Mouse (Mus musculus): ENCODE measurements around the gene Bola2.

Gene Bola2

GRCm38 (mm10) chr7:126695210-126695611, at the start of gene Bola2:
Gene Bola2, plus strand, starts transcription at chr7:126695401.
- no peak for DNase-seq (ENCODE audit: extremely low read depth, low read depth, low spot score)

DNA sequence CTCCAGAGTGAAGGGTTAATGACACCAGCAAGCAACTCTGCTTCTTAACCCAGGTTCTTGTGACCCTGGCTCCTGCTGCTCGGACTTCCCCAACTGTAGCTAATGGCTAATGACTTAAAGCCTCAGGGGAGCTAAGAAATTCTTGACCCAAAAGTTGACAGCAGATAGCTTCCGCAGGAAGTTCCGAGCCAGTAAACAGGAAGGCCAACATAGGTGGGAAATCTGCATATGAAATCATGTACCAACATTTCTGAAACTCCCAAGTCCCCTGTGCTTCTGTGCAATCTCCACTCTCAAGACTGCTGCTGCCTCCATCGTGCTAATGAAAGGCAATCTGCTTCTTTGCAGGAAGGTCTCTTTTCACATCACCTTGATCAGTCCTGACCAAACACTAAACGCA, 49.5 kb upstream of the Bola2 start:
- DNase-seq (ENCODE audit: extremely low read depth, low read depth, low spot score) = no peak

- no peak for DNase-seq (ENCODE audit: extremely low read depth, low read depth, low spot score)
Observed at GRCm38 (mm10) chr7:126648486-126648885, 46.7 kb upstream of the Bola2 start.

- no peak for DNase-seq (ENCODE audit: extremely low read depth, low read depth, low spot score)
Observed at GRCm38 (mm10) chr7:126649231-126650051, 45.8 kb upstream of the Bola2 start, which contains the start of gene Sgf29. Gene Sgf29, plus strand, starts transcription at chr7:126649309.

- DNase-seq (ENCODE audit: extremely low read depth, low read depth, low spot score) = no peak
Observed at GRCm38 (mm10) chr7:126650852-126651251, 44.3 kb upstream of the Bola2 start.

DNA sequence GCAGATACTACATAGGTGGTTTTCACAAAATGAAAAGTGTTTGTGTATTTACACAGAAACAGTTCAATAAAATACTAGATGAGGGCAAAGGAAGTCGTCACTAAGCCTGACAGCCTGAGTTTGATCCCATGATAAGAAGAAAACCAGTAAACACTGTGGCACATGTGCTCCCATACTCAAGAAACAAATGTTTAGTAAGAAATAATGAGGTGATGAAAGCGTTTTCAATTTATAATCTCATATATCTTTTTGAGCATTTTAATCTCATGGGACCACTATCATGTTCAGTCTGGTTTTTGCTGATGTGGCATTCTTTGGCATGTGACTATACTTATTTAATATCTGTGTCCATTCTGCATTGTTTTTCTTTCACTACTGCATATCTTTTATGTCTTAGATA, 41.2 kb upstream of the Bola2 start:
- no peak for DNase-seq (ENCODE audit: extremely low read depth, low read depth, low spot score)

- DNase-seq (ENCODE audit: extremely low read depth, low read depth, low spot score) = no peak
Observed at GRCm38 (mm10) chr7:126655695-126656094, 39.5 kb upstream of the Bola2 start.

GRCm38 (mm10) chr7:126657522-126657921, 37.7 kb upstream of the Bola2 start:
- DNase-seq (ENCODE audit: extremely low read depth, low read depth, low spot score) = no peak

DNA sequence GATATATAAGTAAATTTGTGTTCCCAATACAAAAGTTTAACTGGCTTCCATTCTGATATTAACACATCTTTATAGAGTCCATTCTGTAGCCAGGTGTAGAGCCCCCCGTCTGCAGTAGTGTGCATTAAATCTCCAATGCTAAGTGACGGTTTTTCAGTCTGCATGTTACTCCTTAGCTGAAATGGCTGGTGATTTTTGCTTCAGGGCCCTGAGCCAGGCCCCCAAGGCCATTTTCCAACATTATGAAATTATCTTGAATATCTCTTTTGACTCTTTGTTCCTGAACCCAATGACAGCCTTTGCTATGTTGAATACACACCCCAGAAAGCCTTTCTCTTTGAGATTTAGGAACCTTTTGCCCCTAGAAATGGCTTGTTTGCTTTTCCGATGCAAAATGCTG, 35.4 kb upstream of the Bola2 start:
- no peak for DNase-seq (ENCODE audit: extremely low read depth, low read depth, low spot score)

GRCm38 (mm10) chr7:126663646-126664045, 31.6 kb upstream of the Bola2 start:
- DNase-seq (ENCODE audit: extremely low read depth, low read depth, low spot score) = no peak

DNA sequence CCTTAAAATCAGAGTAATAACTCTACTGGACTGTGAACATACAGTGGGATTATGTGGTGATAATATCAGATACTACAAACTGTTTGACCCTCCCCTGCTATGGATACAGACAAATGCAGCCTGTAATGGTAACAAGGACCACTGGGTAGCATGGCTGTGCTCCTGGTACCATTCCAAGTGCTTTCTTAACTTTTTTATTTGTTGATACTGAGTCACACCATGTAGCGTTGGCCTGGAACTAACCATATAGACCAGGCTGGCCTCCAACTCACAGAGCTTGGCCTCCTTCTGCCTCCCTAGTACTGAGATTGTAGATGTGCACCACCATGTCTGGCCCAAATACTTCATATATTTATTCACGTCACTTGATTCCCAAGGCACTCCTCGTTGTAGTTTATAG, 29.9 kb upstream of the Bola2 start:
- no peak for DNase-seq (ENCODE audit: extremely low read depth, low read depth, low spot score)

DNA sequence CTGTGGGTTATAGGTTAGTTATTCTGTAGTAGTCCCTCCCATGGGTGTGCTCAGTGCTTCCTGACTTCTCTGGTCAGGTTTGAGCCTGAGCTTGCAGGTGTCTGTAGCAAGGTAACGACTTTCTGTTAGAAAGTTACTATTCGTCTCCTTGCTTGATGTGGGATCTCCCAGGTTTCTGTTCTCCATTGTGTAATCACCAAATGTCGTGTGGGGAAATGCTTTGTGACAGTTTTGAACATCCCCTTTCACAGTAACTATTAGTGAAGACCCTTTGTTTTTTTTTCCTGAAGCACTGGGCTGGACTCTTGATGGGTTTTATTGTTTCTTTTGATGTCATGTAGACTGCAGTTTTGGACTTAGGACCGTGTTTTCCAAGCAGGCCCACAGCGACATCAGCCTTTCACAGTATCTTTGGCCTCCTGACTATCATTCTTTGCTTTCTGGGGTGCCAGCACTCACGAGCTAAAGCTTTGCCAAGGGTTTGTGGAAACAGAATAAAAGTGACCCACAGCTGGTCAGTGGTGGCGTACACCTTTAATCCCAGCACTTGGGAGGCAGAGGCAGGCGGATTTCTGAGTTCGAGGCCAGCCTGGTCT, 27.6 kb upstream of the Bola2 start:
- DNase-seq (ENCODE audit: extremely low read depth, low read depth, low spot score) = no peak

DNA sequence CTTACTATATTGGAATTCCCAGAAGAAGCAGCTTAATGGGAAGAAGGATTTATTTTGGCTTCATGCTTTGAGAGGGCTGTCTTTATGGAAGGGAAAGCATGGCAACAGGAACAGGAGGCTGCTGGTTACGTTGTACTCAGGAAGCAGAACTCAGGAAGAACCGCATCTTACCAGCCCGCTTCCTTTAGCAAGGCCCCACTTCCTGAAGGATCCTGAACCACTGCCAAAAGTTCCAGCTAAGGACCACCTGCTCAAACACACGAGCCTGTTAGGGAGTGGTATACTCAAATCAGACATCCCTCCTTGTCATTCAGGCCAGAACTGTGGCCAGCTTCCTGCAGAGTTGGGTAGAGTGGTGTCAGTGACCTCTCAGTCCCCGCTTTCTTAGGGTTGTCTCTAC, 26.7 kb upstream of the Bola2 start:
- DNase-seq (ENCODE audit: extremely low read depth, low read depth, low spot score) = no peak

DNA sequence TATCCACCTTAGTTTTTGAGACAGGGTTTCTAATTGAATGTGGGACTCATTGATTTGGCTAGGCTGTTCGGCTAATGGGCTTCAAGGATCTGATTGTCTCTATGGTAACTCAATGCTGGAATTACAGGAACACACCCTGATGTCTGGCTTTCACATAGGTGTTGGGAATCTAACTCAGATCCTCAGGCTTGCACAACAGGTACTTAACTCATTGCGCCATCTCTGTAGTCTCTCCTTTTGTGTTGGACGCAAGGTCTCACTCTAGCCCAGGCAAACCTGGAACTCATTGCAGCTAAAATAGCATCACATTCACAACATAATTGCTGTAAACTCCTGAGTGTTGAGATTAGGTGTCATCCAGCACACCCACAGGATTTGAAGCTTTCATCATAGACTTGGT, 25.0 kb upstream of the Bola2 start:
- DNase-seq (ENCODE audit: extremely low read depth, low read depth, low spot score) = no peak

DNA sequence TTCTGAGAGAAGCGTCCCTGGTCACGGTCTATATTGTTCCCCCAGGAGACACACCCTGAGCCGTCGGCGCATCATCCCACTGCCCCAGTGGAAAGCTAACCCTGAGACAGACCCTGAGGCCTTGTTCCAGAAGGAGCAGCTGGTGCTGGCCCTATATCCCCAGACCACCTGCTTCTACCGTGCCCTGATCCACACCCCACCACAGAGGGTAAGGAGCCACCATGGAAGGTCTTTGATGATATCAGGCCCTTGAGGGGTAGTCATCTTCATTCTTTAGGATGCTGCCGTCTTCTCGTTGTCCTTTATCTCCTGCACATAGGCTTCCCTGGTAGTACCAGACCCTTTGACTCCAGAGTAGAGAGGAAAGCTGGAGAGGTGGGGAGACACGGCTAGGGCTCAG, 23.1 kb upstream of the Bola2 start:
- DNase-seq (ENCODE audit: extremely low read depth, low read depth, low spot score) = no peak

GRCm38 (mm10) chr7:126675104-126675503, 20.1 kb upstream of the Bola2 start:
- DNase-seq (ENCODE audit: extremely low read depth, low read depth, low spot score) = no peak

DNA sequence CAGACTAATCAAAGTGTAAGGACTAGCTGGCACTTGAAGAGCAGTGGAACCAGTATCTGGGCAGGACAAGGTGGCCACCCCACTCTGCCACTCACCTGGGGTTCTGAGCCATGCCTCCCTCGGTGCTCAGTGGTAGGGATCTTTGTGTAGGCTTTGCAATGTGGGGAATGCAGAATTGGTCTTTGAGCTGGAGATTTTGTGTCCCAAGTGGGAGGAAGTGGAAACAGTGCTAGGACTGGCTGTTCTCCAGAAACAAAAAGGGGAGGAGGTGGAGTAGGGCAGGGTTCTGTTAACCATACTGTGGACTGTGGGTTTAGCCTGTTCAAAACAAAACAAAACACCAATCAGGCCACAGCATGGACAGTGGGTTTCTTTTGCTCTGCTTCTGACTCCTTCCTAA, 19.0 kb upstream of the Bola2 start, which contains the start of gene Sult1a1:
Gene Sult1a1, minus strand, starts transcription at position 226 of the 400 bp plus-strand sequence.
- DNase-seq (ENCODE audit: extremely low read depth, low read depth, low spot score) = no peak

GRCm38 (mm10) chr7:126676631-126677220, 18.5 kb upstream of the Bola2 start:
- DNase-seq (ENCODE audit: extremely low read depth, low read depth, low spot score) = no peak

GRCm38 (mm10) chr7:126678545-126679341, 16.5 kb upstream of the Bola2 start:
- no peak for DNase-seq (ENCODE audit: extremely low read depth, low read depth, low spot score)

- no peak for DNase-seq (ENCODE audit: extremely low read depth, low read depth, low spot score)
Observed at GRCm38 (mm10) chr7:126679683-126680082, 15.5 kb upstream of the Bola2 start.

DNA sequence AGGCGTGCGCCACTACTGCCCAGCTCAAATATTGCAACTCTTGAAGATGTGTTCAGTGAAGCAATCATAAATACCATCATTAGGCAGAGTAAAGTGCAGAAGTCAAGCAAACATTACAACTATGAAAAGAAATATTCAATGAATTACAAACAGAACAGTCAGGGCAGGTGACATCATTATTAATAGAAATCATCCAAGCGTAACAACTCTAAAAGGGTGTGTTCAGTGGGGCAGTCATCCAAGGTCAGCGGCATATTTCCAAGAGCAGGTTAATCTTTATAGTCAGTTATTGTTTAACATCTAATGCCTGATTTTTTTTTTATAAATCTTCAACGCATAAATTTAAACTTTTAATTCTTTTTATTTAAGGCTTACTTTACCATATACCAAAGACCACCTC, 14.0 kb upstream of the Bola2 start:
- no peak for DNase-seq (ENCODE audit: extremely low read depth, low read depth, low spot score)
